Mouse (Mus musculus) heart, adult 8-10 months (tissue): ENCODE measurements around the gene Fam180a. TPM values are rescaled to one million over a fixed set of nuclear protein-coding genes. Genes with fewer than 3 reads are reported as not detected.

Experiments
- DNase-seq: peaks from one replicate; pipeline ENCODE4 v3.0.0; 2022; ENCODE audit warnings: low spot score
- total RNA-seq, 4 experiments: library from RNA; stranded (reverse); gene quantifications; 2 replicates each; pipeline ENCODE4 v1.2.4; 2022

The Fam180a gene
- total RNA-seq, 4 experiments from 2014 or later = 0.44 to 0.62 (median 0.53) TPM

DNA sequence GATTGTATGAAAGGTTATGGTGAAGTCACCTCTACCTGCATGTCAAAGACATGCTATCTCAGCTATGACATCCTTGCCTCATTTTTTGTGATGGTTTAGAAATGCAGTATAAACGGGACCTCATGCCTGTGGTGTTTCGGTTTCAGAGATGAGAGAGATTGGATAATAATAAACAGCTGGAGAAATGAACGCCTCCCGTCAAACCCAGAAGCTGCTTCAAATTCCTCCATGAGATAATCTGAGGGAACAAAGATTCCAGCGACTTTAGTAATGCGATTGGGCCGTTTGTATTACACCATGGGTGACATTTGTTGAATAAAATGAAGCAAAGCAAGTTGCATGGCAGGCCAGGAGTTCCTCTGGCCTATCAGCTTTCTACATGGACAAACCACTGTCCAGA, 16.5 kb downstream of the Fam180a start:
- DNase-seq = no peak

DNA sequence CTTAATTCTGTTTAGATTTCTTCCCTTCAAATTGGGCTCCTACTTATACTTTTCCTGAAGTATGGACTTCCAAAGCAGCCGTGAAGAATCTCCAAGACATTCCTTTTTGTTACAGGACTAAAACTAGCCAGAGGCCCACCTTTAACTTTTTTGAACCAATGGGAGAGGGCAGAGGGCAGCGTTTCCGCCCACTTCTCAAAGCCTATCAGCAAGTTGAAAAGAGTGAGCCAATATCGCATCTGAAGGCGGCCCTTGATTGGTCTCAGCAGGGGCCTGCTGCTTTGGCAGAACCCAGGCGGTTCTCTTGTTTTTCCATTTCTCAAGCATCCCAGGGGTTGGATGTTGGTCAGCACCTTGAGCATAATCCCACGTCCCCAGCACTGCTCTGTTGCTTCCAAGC, 17.9 kb downstream of the Fam180a start, which contains the start of gene Slc13a4:
Gene Slc13a4, minus strand, starts transcription at position 95 of the 400 bp plus-strand sequence.
- no peak for DNase-seq

- DNase-seq = no peak
Observed at GRCm38 (mm10) chr6:35307136-35307535, 18.8 kb downstream of the Fam180a start.

DNA sequence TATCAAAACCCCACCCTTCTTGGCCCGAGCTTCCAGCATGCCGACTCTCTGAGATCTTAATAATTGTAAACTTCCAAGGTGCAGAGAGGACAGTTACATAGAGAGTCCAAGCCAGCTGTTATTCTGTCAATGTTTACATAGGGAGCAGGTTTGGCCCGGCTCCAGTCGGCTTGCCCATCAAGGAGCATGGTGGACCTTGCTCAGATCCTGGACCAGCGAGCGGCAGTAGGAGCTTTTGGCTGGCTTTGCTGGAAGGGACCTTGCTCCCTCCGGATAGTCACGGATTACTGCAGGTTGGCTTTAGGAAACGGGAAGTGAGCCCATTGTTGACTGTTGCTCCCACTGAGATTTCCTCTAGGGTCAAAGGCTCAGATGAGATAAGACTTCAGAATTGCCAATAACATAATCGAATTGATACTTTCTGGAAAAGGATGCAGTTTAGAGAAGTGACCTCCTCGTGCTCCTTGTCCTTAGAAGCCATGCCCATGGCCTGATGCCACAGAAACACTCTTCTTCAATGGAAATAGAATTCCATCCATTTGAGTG, 22.5 kb downstream of the Fam180a start:
- DNase-seq = no peak

DNA sequence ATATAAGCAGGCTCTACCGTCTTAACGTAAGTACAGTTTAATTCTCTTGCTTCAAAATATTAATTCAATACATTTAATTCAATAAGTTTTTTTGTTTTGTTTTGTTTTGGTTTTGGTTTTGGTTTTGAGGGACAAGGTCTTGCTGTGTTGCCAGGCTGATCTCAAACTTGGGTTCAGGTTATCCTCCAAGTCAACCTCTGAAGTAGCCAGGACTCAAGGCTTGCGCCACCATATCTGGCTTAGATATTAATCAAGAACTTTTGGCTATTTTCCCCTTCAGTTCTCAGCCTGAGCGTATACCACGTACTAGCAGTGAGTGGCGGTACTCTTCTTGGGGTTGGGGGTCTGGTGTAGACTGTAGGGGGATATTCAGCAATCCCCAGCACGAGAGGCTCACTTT, 23.4 kb downstream of the Fam180a start:
- DNase-seq = no peak

- DNase-seq = peak; percentile 19
Observed at GRCm38 (mm10) chr6:35298323-35298722, 27.6 kb downstream of the Fam180a start.

GRCm38 (mm10) chr6:35297516-35298227, 28.3 kb downstream of the Fam180a start:
- DNase-seq = no peak

DNA sequence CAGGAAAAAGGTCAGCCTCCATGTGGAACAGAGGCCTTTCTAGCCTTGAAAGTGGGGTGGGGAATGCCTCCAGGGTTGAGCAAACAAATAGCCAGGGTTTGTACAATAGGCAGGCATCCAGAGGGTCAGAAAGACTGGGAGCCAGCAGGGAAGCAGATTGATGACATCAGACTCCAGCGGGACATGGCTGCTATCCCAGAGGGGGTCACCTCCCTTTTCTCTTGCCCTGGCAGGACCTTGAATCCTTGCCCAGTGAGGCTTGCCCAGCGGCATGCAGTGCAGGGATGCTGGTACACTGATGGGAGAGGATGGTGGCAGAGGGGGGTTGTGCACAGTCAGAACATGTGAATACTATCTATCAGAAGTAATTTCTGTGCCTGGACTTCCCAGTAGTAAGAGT, 28.9 kb downstream of the Fam180a start:
- DNase-seq = peak; percentile 70

DNA sequence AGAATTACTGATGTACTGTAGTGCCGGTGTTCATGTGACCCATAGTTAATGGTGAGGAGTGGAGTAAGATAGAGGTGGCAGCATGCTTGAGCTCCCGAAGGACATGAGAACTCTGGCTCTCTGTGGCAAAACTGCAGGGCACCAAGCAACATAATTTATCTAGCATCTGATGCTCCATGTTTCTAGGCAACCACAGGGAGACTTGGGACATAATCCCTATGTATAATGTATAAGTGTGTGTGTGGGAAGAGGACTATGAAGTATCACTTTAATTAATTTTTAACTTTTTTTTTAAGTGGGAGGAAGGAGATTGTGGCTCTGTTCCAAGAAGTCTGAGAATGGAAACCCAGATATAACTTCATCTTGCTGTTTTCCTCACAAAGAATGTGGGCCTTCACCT, 31.0 kb downstream of the Fam180a start:
- DNase-seq = no peak

DNA sequence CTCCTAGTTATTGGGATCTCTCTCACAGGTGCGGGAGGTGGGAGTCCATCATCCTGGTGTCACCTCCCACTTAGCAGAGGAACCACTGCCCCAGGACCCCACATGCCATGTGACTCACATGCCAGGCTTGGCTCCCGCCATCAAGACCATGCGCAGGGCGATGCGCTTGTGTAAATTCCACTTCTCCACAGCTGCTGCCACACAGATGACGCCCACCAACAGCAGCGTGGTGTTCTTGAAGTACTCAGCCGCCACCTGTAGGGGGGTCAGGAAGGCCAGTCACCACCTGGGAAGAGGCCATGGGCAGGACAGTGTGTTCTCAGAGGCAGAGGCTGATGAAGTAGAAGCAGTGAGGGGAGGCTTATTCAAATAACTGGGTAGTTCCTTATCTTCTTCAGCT, 36.3 kb downstream of the Fam180a start:
- no peak for DNase-seq

DNA sequence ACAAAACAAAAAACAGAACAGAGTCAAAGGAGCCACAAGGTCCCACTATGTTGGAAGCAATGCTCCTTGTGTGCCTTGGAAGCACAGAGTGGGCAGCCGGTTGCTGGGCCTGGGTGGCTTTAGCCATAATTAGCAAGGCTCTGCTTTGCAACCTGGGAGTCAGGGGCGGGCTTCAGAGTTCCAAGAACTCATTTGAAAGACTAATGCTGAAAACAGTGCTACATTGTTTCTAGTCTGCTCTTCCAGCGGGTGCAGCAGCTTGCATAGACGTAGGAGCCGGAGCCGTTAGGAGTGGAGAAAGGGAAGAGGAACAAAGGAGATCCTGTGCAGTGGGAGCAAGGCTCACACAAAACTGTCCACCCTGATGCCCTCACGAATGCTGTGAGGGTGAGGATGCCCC, 37.0 kb downstream of the Fam180a start:
- no peak for DNase-seq

- peak; percentile 48 for DNase-seq
Observed at GRCm38 (mm10) chr6:35288114-35288761, 37.7 kb downstream of the Fam180a start.

GRCm38 (mm10) chr6:35279306-35279705, 46.6 kb downstream of the Fam180a start:
- DNase-seq = no peak

DNA sequence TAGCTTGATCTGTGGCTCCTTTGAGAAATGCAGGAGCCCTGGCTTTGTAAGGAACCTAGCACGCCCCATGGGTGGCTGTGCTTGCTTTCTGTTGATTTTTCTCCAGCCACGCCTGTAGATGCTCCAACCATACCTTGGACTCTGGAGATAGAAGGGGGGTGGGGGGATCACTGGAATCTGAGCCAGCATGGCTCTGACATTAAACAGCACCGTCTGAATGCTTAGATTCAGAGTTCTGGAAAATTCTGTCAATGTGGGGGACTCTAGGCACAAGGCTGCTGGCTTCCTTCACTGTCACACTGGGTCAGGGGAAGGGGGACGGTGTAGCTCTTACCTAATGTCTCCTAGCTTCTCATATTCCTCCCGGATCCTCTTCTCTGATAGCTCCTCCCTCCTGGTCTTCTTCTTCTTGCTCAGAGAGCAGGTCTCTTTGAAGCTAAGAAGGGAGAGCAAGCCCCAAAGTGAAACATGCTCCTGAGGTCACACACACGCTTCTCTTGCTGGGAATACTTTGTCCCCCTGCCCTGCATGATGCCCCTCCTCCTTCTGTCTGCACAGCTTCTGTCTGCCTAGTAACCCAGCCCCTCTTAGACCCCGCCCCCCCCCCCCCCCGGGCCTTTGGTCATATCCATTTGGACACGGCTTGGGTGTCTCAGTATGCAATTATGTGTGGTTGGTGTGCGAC, 47.9 kb downstream of the Fam180a start:
- DNase-seq = no peak

DNA sequence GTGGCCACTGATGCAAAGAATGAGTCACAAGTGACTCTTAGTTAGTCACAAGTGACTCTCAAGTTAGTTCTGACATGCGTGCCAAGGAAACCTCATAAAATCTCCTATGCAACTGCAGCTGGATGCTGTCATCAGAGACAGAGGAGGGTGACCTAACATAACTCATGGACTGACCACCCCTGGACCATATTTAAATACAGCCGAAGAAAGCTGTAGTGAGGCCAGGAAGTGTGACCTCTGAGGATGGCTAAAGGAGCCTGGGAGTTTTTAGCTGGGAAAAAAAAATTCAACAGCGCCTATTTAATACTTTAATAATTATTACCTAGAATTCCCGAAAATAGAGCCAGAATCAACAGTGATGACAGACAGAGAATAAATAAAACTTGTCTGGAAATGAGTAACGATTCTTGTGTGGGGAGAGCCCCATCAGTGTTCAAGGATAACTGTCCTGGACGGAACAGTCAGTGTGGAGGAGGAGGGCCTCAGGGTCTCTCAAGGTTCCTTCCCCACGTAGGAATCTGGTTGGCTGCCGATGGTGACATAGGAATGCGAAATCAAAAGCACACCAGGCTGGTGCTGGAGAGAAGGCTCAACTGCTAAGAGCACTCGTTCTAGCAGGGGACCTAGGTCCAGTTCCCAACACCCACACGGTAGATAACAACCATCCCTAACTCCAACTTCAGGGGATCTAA, 52.4 kb downstream of the Fam180a start:
- DNase-seq = no peak

- DNase-seq = no peak
Observed at GRCm38 (mm10) chr6:35271868-35272765, 53.8 kb downstream of the Fam180a start.

- DNase-seq = no peak
Observed at GRCm38 (mm10) chr6:35271094-35271855, 54.7 kb downstream of the Fam180a start.

DNA sequence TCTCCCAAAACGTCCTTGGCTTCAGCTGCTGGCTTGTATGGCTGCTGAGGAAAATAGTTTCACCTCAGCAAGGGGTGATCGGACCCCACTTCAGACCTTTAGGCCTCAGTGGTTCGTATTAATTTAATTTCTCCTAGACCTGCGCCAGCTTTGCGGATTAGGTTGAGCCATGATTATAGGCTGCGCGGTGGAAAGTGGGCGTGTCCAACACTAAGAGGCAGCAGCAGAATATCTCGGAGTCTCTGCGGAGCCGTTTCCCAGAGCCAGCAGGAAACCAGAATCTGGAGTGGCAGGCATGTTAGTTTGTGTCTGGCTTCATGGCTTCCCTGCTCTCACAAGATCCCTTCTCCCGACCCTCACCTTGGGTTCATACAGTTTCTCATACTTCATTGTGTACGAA, 56.3 kb downstream of the Fam180a start:
- DNase-seq = no peak

- no peak for DNase-seq
Observed at GRCm38 (mm10) chr6:35268711-35269110, 57.2 kb downstream of the Fam180a start.
